Mouse (Mus musculus) olfactory bulb, adult 2 months (tissue): ENCODE data around the gene Hsd17b12.

ENCODE experiments used
- CTCF ChIP-seq: fragments of 200-500 bp; IDR thresholded peaks from 2 replicates; pipeline ENCODE4 v1.5.1; 2012; ENCODE audit warnings: low read depth, mild to moderate bottlenecking, low read length, moderate library complexity; ENCODE audit not compliant: insufficient read depth
- POLR2A ChIP-seq: fragments of 200-500 bp; IDR thresholded peaks from 2 replicates; pipeline ENCODE4 v1.6.1; 2012; ENCODE audit warnings: mild to moderate bottlenecking, low read depth, low read length, moderate library complexity; ENCODE audit not compliant: insufficient read depth

- peak; percentile 35; the same call in 1 of the 2 replicates for TF ChIP-seq POLR2A
- TF ChIP-seq CTCF: no peak
Measured at GRCm38 (mm10) chr2:94010335-94011291, 147.2 kb downstream of the Hsd17b12 start, which contains the start of gene Alkbh3.
